Comparison of ENCODE assay signal across 9 mouse cellular contexts in genomic region chr14:21481231-21481630, GRCm38 (mm10). TPM values are rescaled to one million over a fixed set of nuclear protein-coding genes. Genes with fewer than 3 reads are reported as not detected.
DNase-seq lines count a peak whose midpoint lies in the region; ATAC-seq and TF ChIP-seq lines count a peak whose summit lies in the region.
"Had no signal": no experiment of that assay in that cellular context is flagged by ENCODE, and none has a peak within 500 bp of the region (broad histone marks: within the 10 kb centered on the region; RNA-seq: fewer than 3 reads in every experiment).

Kat6b (plus strand) TSS chr14:21481434.

- no peak within 1 kb of the TSS for H3K27ac ChIP-seq in cerebellum, adult 2 months (ENCODE audit: insufficient read depth, low read length)
- H3K27ac ChIP-seq: heart, embryonic 15.5 days had no signal

- intact Hi-C loops in left cerebral cortex, postnatal 10 days (cut with DNase I): no loop called here

- H3K4me3 ChIP-seq in cerebellum, adult 2 months (replicated peaks; ENCODE audit: insufficient read depth, low read depth, low read length): no peak within 1 kb of the TSS
- H3K4me3 ChIP-seq: heart, embryonic 15.5 days had no signal

- 94% methylated on average over 7 of the region's 7 CpGs for WGBS in cerebellum, adult 2 months

- no peak for TF ChIP-seq POLR2A in cerebellum, adult 2 months (IDR thresholded peaks at IDR 0.05; ENCODE audit: borderline replicate concordance, insufficient read depth, low read length)

- no peaks in the 10 kb centered on the region for H3K4me1 ChIP-seq in cerebellum, adult 2 months (ENCODE audit: control insufficient read depth, insufficient read depth, low read length)
- H3K4me1 ChIP-seq: heart, embryonic 15.5 days had no signal

- ATAC-seq in megakaryocyte progenitor cell, adult 5-6 weeks (replicated peaks; ENCODE audit: poor library complexity): no peak

- no peaks in the 10 kb centered on the region for H3K27me3 ChIP-seq in cerebellum, adult 2 months (ENCODE audit: control insufficient read depth, insufficient read depth, low read length)
- H3K27me3 ChIP-seq: heart, embryonic 15.5 days had no signal

- no peak for DNase-seq in cerebellum, adult 2 months
- no peak for DNase-seq in cerebellum, adult 11 months
- no peak for DNase-seq in adrenal gland, postnatal 10 days
- no peak for DNase-seq in gastrocnemius, postnatal 25 days
- no peak for DNase-seq in left cerebral cortex, postnatal 10 days (ENCODE audit: extremely low spot score in 1 of 2, low spot score in 2 of 2)
- peak; percentile 80 for DNase-seq in yolk sac, embryonic 10.5 days (ENCODE audit: low spot score)
- DNase-seq in ovary, postnatal 36 days (ENCODE audit: low spot score): no peak

- TF ChIP-seq CTCF in cerebellum, adult 2 months (IDR thresholded peaks at IDR 0.05; ENCODE audit: borderline replicate concordance, insufficient read depth, low read depth, low read length): no peak

RNA-seq across cellular contexts. Expression of gene Kat6b, which starts in this region (rescaled TPM):
- 22.5 and 24.7 TPM in 2 replicates for polyA plus RNA-seq in cerebellum, adult 2 months (2012; rRNA removed)
- total RNA-seq in adrenal gland, postnatal 10 days (2021): 10 to 100 TPM; 31.7 to 51.3 TPM
- 10 to 100 TPM; 18.4 to 18.5 TPM for total RNA-seq in gastrocnemius, postnatal 25 days (2021)
- 10 to 100 TPM; 63.8 to 65.1 TPM for total RNA-seq in left cerebral cortex, postnatal 10 days (2021)
- total RNA-seq in megakaryocyte progenitor cell, adult 5-6 weeks (2015): 13.5 and 16.0 TPM in 2 replicates
- total RNA-seq in megakaryocyte progenitor cell, adult 5-6 weeks (2017): 5.1 and 9.2 TPM in 2 replicates
